Mouse (Mus musculus) lung, postnatal 0 days (tissue): ENCODE data around the gene Ptprs.
A peak's percentile ranks its signal among the peaks of the same experiment; 100 is the strongest.

ENCODE experiments used
- CTCF ChIP-seq: IDR thresholded peaks from 2 replicates; pipeline ENCODE4 v1.5.1; 2016; ENCODE audit warnings: antibody characterized with exemption, mild to moderate bottlenecking
- EP300 ChIP-seq: IDR thresholded peaks from 2 replicates; pipeline ENCODE4 v1.6.1; 2016; ENCODE audit warnings: antibody characterized with exemption, mild to moderate bottlenecking, control low read depth

DNA sequence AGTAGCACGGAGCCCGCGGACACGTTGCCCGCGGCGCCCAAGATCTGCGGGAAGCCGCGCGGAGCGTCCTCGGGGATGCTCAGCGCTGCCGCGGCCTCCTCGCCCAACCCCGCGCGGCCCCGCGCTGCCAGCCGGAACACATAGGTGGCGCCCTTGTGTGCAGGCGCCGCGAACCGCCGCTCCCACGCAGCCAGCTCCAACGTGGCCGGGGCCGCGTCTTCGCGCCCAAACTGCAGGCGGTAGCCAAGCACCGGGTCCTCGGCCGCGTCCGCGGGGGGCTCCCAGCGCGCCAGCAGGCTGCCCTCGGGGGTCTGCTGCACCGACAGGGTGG lies 50.7 kb downstream of the Ptprs start:
- TF ChIP-seq EP300 (no peak), CTCF (peak; percentile 82)
